Mouse (Mus musculus): ENCODE measurements around the gene Traf3ip2. TPM values are rescaled to one million over a fixed set of nuclear protein-coding genes. Genes with fewer than 3 reads are reported as not detected.

The Traf3ip2 gene
- polyA plus RNA-seq, 1 experiment from 2014 or later = 12.5 TPM

DNA sequence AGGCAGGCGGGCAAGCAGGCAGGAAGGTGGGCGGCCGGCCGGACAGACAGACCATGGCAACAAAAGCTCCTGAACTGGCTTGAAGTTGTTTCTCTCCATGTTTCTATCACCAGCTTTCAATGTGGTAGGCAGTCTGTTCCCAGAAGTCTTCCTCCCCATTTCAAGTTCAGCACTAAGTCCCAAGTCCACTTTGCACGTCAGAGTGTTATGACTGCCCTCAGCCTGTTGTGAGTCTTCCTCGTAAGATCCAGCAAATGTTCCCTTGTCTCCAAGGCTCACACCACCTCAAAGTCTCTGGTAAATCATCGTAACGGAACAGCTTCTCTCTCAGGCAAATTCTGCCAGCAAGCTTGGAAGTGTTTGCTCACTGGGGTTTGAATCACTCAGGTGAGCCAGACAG lies 3.9 kb downstream of the Traf3ip2 start:
- Histone ChIP-seq H3K27ac (replicated peaks; ENCODE audit: low read depth, low read length) (no peak overlapping the region), H3K4me2 (ENCODE audit: low read depth, low read length) (no peak overlapping the region), H3K4me3 (ENCODE audit: low read depth, low read length) (no peak overlapping the region), H3K9ac (replicated peaks; ENCODE audit: low read length) (no peak overlapping the region), H3K9me3 (replicated peaks; ENCODE audit: control insufficient read depth, low read length) (no peaks in the 10 kb centered on the region), H3K4me1 (ENCODE audit: control insufficient read depth, insufficient read depth, low read length) (no peaks in the 10 kb centered on the region), H3K27me3 (ENCODE audit: control insufficient read depth, insufficient read depth, low read length) (no peaks in the 10 kb centered on the region), H3K36me3 (replicated peaks; ENCODE audit: control insufficient read depth, insufficient read depth, low read depth, low read length) (no peaks in the 10 kb centered on the region)
- 84% methylated on average over 8 of the region's 8 CpGs for WGBS
- DNase-seq (ENCODE audit: low spot score) (no peak), ATAC-seq (replicated peaks; ENCODE audit: insufficient number of reproducible peaks, low FRiP score, low TSS enrichment, low read depth) (no peak)

DNA sequence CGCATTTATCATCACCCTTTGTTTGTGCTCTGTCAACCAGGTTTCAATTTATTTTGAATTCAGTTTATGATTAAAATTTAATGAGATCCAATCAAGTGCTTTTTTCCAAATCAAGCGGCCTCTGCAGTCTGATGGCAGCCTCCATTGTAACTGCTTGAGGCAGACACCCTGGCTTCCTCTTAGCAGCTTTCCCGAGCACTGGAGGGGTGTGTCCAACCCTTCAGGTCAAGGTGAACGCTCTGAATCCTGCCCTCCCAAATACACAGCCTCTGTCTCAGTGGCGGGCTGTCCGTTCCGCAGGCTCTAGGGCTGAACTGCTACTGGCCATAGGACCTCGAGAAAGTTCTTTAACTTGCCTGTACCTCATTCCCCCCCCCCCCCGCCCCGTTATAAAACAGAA lies 5.7 kb downstream of the Traf3ip2 start:
- 74% methylated on average over 10 of the region's 10 CpGs for WGBS
- Histone ChIP-seq H3K4me3 (ENCODE audit: low read depth, low read length) (no peak overlapping the region), H3K27me3 (ENCODE audit: control insufficient read depth, insufficient read depth, low read length) (no peaks in the 10 kb centered on the region), H3K4me2 (ENCODE audit: low read depth, low read length) (no peak overlapping the region), H3K9ac (replicated peaks; ENCODE audit: low read length) (no peak overlapping the region), H3K27ac (replicated peaks; ENCODE audit: low read depth, low read length) (no peak overlapping the region), H3K9me3 (replicated peaks; ENCODE audit: control insufficient read depth, low read length) (no peaks in the 10 kb centered on the region), H3K4me1 (ENCODE audit: control insufficient read depth, insufficient read depth, low read length) (no peaks in the 10 kb centered on the region), H3K36me3 (replicated peaks; ENCODE audit: control insufficient read depth, insufficient read depth, low read depth, low read length) (no peaks in the 10 kb centered on the region)
- DNase-seq (ENCODE audit: low spot score) (no peak), ATAC-seq (replicated peaks; ENCODE audit: insufficient number of reproducible peaks, low FRiP score, low TSS enrichment, low read depth) (no peak)

GRCm38 (mm10) chr10:39620626-39621025 lies 7.9 kb downstream of the Traf3ip2 start:
- H3K27ac ChIP-seq (replicated peaks; ENCODE audit: low read depth, low read length) = no peak overlapping the region
- 88% methylated on average over 5 of the region's 5 CpGs for WGBS
- H3K9me3 ChIP-seq (replicated peaks; ENCODE audit: control insufficient read depth, low read length) = no peaks in the 10 kb centered on the region
- no peak for DNase-seq (ENCODE audit: low spot score)
- no peaks in the 10 kb centered on the region for H3K27me3 ChIP-seq (ENCODE audit: control insufficient read depth, insufficient read depth, low read length)
- no peaks in the 10 kb centered on the region for H3K4me1 ChIP-seq (ENCODE audit: control insufficient read depth, insufficient read depth, low read length)
- H3K4me3 ChIP-seq (ENCODE audit: low read depth, low read length) = no peak overlapping the region
- ATAC-seq (replicated peaks; ENCODE audit: insufficient number of reproducible peaks, low FRiP score, low TSS enrichment, low read depth) = no peak
- H3K4me2 ChIP-seq (ENCODE audit: low read depth, low read length) = no peak overlapping the region
- no peaks in the 10 kb centered on the region for H3K36me3 ChIP-seq (replicated peaks; ENCODE audit: control insufficient read depth, insufficient read depth, low read depth, low read length)
- no peak overlapping the region for H3K9ac ChIP-seq (replicated peaks; ENCODE audit: low read length)

DNA sequence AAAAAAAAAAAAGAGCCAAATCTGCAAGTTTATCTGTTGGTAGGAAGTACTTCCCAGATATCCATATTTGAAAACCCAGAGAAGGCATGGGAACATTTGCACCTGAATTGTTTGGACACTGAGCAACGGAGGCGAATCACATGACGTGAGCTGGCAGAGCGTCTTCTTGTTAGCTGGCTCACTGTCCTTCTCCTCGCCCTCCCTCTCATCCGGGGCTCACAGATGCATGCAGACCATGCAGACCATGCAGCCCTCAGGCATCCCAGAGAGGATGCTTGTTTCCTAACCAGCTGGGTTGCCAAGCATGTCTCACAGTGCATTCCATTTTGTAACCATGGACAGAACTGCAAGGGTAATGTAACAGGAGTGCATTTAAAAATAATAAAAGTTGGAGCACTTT lies 11.1 kb downstream of the Traf3ip2 start:
- H3K9ac ChIP-seq (replicated peaks; ENCODE audit: low read length) = no peak overlapping the region
- no peak overlapping the region for H3K4me2 ChIP-seq (ENCODE audit: low read depth, low read length)
- no peak overlapping the region for H3K4me3 ChIP-seq (ENCODE audit: low read depth, low read length)
- H3K27me3 ChIP-seq (ENCODE audit: control insufficient read depth, insufficient read depth, low read length) = no peaks in the 10 kb centered on the region
- ATAC-seq (replicated peaks; ENCODE audit: insufficient number of reproducible peaks, low FRiP score, low TSS enrichment, low read depth) (no peak), DNase-seq (ENCODE audit: low spot score) (no peak)
- no peak overlapping the region for H3K27ac ChIP-seq (replicated peaks; ENCODE audit: low read depth, low read length)
- no peaks in the 10 kb centered on the region for H3K36me3 ChIP-seq (replicated peaks; ENCODE audit: control insufficient read depth, insufficient read depth, low read depth, low read length)
- no peaks in the 10 kb centered on the region for H3K4me1 ChIP-seq (ENCODE audit: control insufficient read depth, insufficient read depth, low read length)
- WGBS = 77% methylated on average over 6 of the region's 6 CpGs
- H3K9me3 ChIP-seq (replicated peaks; ENCODE audit: control insufficient read depth, low read length) = no peaks in the 10 kb centered on the region

DNA sequence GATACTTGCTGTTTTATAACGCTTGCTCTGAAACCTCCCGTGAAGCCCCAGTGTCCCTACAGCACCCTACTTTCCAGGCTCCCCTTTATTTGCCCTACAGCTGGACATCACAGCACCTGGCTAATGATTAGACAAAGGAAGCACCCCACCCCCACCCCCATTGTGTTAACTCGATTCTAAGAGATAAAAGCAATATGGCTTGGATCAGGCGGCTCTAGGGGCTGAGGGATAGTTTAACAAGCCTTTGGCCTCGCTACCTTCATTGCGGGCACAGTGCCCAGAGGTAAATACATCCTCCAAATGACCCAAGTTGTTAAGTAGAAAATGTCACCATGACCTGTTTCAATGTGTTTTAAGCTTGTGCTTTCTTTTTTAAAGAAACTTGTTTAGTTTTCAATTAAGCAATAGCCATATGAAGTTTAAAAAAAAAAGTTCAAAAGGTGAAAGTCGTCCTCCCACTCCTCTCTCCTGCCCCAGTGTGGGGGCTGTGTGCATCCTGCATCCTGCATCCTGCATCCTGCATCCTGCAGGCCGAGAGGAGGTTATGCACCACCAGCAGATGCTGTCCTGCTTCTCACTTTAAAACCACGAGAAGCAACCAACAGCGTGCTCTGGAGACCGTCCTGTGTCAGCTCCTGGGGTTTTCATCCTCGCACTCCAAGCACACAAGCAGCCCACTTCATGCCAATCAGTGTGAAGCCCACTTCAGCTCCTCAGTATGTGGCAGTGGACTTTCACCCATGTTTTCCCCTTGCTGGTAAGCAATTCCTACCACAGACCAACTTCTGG lies 12.3 kb downstream of the Traf3ip2 start:
- H3K4me2 ChIP-seq (ENCODE audit: low read depth, low read length) = no peak overlapping the region
- no peak overlapping the region for H3K4me3 ChIP-seq (ENCODE audit: low read depth, low read length)
- ATAC-seq (replicated peaks; ENCODE audit: insufficient number of reproducible peaks, low FRiP score, low TSS enrichment, low read depth) = no peak
- peak; percentile 24 for DNase-seq (ENCODE audit: low spot score)
- H3K9me3 ChIP-seq (replicated peaks; ENCODE audit: control insufficient read depth, low read length) = no peaks in the 10 kb centered on the region
- no peaks in the 10 kb centered on the region for H3K4me1 ChIP-seq (ENCODE audit: control insufficient read depth, insufficient read depth, low read length)
- H3K9ac ChIP-seq (replicated peaks; ENCODE audit: low read length) = no peak overlapping the region
- no peaks in the 10 kb centered on the region for H3K27me3 ChIP-seq (ENCODE audit: control insufficient read depth, insufficient read depth, low read length)
- H3K36me3 ChIP-seq (replicated peaks; ENCODE audit: control insufficient read depth, insufficient read depth, low read depth, low read length) = no peaks in the 10 kb centered on the region
- WGBS = 60% methylated on average over 12 of the region's 12 CpGs
- peak overlapping the region; percentile 52; the same call in 1 of the 2 replicates for H3K27ac ChIP-seq (replicated peaks; ENCODE audit: low read depth, low read length)

DNA sequence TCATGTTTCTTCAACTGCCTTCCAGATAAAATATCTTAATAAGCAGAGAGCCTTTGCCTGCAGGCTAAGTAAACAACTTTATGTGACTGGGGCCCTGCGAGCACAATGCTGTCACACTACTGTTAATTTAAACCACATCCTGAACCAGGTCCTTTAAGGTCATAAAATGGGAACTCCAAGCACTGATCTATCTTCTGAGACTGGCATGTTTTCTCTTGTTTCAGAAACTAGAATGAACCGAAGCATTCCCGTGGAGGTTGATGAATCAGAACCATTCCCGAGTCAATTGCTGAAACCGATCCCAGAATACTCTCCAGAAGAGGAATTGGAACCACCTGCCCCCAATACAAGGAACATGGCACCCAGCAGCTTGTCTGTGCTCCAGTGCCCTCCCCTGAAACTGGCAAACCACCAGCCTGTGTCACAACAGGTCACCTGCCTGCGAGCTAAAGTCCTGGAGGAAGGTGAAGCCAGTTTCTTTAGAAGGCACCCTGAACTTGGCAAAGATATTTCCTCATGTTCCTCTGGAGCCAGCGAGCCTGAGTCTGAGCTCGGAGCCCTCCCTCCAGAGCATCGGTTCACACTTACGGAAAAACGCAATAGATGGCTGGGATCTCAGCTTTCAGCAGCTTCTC lies 13.0 kb downstream of the Traf3ip2 start:
- Histone ChIP-seq H3K4me1 (ENCODE audit: control insufficient read depth, insufficient read depth, low read length) (no peaks in the 10 kb centered on the region), H3K4me2 (ENCODE audit: low read depth, low read length) (no peak overlapping the region), H3K9ac (replicated peaks; ENCODE audit: low read length) (no peak overlapping the region), H3K4me3 (ENCODE audit: low read depth, low read length) (no peak overlapping the region), H3K27ac (replicated peaks; ENCODE audit: low read depth, low read length) (no peak overlapping the region), H3K9me3 (replicated peaks; ENCODE audit: control insufficient read depth, low read length) (no peaks in the 10 kb centered on the region), H3K36me3 (replicated peaks; ENCODE audit: control insufficient read depth, insufficient read depth, low read depth, low read length) (no peaks in the 10 kb centered on the region), H3K27me3 (ENCODE audit: control insufficient read depth, insufficient read depth, low read length) (no peaks in the 10 kb centered on the region)
- DNase-seq (ENCODE audit: low spot score) = peak; percentile 38
- 55% methylated on average over 11 of the region's 11 CpGs for WGBS
- ATAC-seq (replicated peaks; ENCODE audit: insufficient number of reproducible peaks, low FRiP score, low TSS enrichment, low read depth) = no peak

DNA sequence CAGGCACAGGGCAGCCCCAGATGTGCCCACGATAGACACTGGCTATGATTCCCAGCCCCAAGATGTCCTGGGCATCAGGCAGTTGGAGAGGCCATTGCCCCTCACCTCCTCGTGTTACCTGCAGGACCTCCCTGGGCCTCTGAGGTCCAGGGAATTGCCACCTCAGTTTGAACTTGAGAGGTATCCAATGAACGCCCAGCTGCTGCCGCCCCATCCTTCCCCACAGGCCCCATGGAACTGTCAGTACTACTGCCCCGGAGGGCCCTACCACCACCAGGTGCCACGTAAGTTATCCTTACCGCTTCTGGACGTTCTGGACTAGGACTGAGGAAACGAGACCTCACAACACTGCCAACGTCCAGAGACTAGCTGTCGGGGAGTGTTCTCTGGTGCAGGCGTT lies 13.6 kb downstream of the Traf3ip2 start:
- Histone ChIP-seq H3K4me3 (ENCODE audit: low read depth, low read length) (no peak overlapping the region), H3K9me3 (replicated peaks; ENCODE audit: control insufficient read depth, low read length) (no peaks in the 10 kb centered on the region), H3K4me1 (ENCODE audit: control insufficient read depth, insufficient read depth, low read length) (no peaks in the 10 kb centered on the region), H3K4me2 (ENCODE audit: low read depth, low read length) (no peak overlapping the region), H3K27me3 (ENCODE audit: control insufficient read depth, insufficient read depth, low read length) (no peaks in the 10 kb centered on the region), H3K9ac (replicated peaks; ENCODE audit: low read length) (no peak overlapping the region), H3K36me3 (replicated peaks; ENCODE audit: control insufficient read depth, insufficient read depth, low read depth, low read length) (no peaks in the 10 kb centered on the region), H3K27ac (replicated peaks; ENCODE audit: low read depth, low read length) (no peak overlapping the region)
- DNase-seq (ENCODE audit: low spot score) (no peak), ATAC-seq (replicated peaks; ENCODE audit: insufficient number of reproducible peaks, low FRiP score, low TSS enrichment, low read depth) (no peak)
- WGBS = 85% methylated on average over 12 of the region's 12 CpGs

- no peaks in the 10 kb centered on the region for H3K27me3 ChIP-seq (ENCODE audit: control insufficient read depth, insufficient read depth, low read length)
- no peaks in the 10 kb centered on the region for H3K36me3 ChIP-seq (replicated peaks; ENCODE audit: control insufficient read depth, insufficient read depth, low read depth, low read length)
- no peak for ATAC-seq (replicated peaks; ENCODE audit: insufficient number of reproducible peaks, low FRiP score, low TSS enrichment, low read depth)
- no peak overlapping the region for H3K4me3 ChIP-seq (ENCODE audit: low read depth, low read length)
- peaks cover 3% of the 10 kb centered on the region; the same call in 1 of the 2 replicates for H3K4me1 ChIP-seq (ENCODE audit: control insufficient read depth, insufficient read depth, low read length)
- 39% methylated on average over 10 of the region's 10 CpGs for WGBS
- no peak overlapping the region for H3K9ac ChIP-seq (replicated peaks; ENCODE audit: low read length)
- no peak for DNase-seq (ENCODE audit: low spot score)
- H3K9me3 ChIP-seq (replicated peaks; ENCODE audit: control insufficient read depth, low read length) = no peaks in the 10 kb centered on the region
- H3K27ac ChIP-seq (replicated peaks; ENCODE audit: low read depth, low read length) = no peak overlapping the region
- no peak overlapping the region for H3K4me2 ChIP-seq (ENCODE audit: low read depth, low read length)
Measured at GRCm38 (mm10) chr10:39628799-39629517, 16.2 kb downstream of the Traf3ip2 start.

Data from embryonic facial prominence, embryonic 11.5 days (tissue).